Mouse (Mus musculus): ENCODE results near the gene Fam47e. TPM values are rescaled to one million over a fixed set of nuclear protein-coding genes. Genes with fewer than 3 reads are reported as not detected.
A peak's percentile ranks its signal among the peaks of the same experiment; 100 is the strongest.
"Not testable (repeated sequence)": the region's sequence is repeated elsewhere in the genome, so short reads cannot be mapped to it uniquely, and the experiment has no call there.

The Fam47e gene
- under 1 TPM in 1 of 2 experiments, not detected in 1; 0.28 TPM for total RNA-seq (2021)
- long read RNA-seq, experiment 1, partial matches to known transcripts: 0 of 1 reads
- long read RNA-seq, experiment 1, other reads (novel, unspliced or antisense): 0 of 1 reads
- long read RNA-seq, experiment 2: 0 reads

- peak; percentile 55 to 77 for DNase-seq (ENCODE audit: low spot score in 2 of 2)
Measured at GRCm38 (mm10) chr5:92554891-92555511, at the start of gene Fam47e. Fam47e (plus strand) TSS chr5:92555069.

GRCm38 (mm10) chr5:92505402-92505865 is 49.4 kb upstream of the Fam47e start:
- peak; percentile 95 to 98 for DNase-seq (ENCODE audit: low spot score in 2 of 2)

GRCm38 (mm10) chr5:92506301-92506729 is 48.6 kb upstream of the Fam47e start:
- DNase-seq (ENCODE audit: low spot score in 2 of 2): peak in 1 of 2 experiments; percentile 37

- no peak for DNase-seq (ENCODE audit: low spot score in 2 of 2)
Measured at GRCm38 (mm10) chr5:92506733-92507132, 48.1 kb upstream of the Fam47e start, which contains the start of gene Scarb2. Scarb2 (minus strand) TSS chr5:92506833.

GRCm38 (mm10) chr5:92508853-92509252 is 46.0 kb upstream of the Fam47e start:
- DNase-seq (ENCODE audit: low spot score in 2 of 2): no peak

GRCm38 (mm10) chr5:92511256-92511655 is 43.6 kb upstream of the Fam47e start:
- no peak for DNase-seq (ENCODE audit: low spot score in 2 of 2)

- DNase-seq (ENCODE audit: low spot score in 2 of 2): no peak
Measured at GRCm38 (mm10) chr5:92512066-92512465, 42.8 kb upstream of the Fam47e start.

- not testable (repeated sequence) for DNase-seq (ENCODE audit: low spot score in 2 of 2)
Measured at GRCm38 (mm10) chr5:92521131-92521530, 33.7 kb upstream of the Fam47e start.

- DNase-seq (ENCODE audit: low spot score in 2 of 2): no peak
Measured at GRCm38 (mm10) chr5:92524821-92525258, 30.0 kb upstream of the Fam47e start.

GRCm38 (mm10) chr5:92539698-92540097 is 15.2 kb upstream of the Fam47e start:
- DNase-seq (ENCODE audit: low spot score in 2 of 2): no peak

GRCm38 (mm10) chr5:92552611-92553010 is 2.3 kb upstream of the Fam47e start:
- no peak for DNase-seq (ENCODE audit: low spot score in 2 of 2)

- DNase-seq (ENCODE audit: low spot score in 2 of 2): no peak
Measured at GRCm38 (mm10) chr5:92553939-92554338, 930 bp upstream of the Fam47e start.

- DNase-seq (ENCODE audit: low spot score in 2 of 2): no peak
Measured at GRCm38 (mm10) chr5:92554443-92554842, 426 bp upstream of the Fam47e start.

- no peak for DNase-seq (ENCODE audit: low spot score in 2 of 2)
Measured at GRCm38 (mm10) chr5:92555905-92556304, 1.0 kb downstream of the Fam47e start.

- no peak for DNase-seq (ENCODE audit: low spot score in 2 of 2)
Measured at GRCm38 (mm10) chr5:92557508-92557907, 2.6 kb downstream of the Fam47e start.

- DNase-seq (ENCODE audit: low spot score in 2 of 2): no peak
Measured at GRCm38 (mm10) chr5:92560201-92560600, 5.3 kb downstream of the Fam47e start.

- peak; percentile 20 to 58 for DNase-seq (ENCODE audit: low spot score in 2 of 2)
Measured at GRCm38 (mm10) chr5:92562002-92562401, 7.1 kb downstream of the Fam47e start.

- DNase-seq (ENCODE audit: low spot score in 2 of 2): no peak
Measured at GRCm38 (mm10) chr5:92571232-92571631, 16.4 kb downstream of the Fam47e start.

GRCm38 (mm10) chr5:92579559-92579958 is 24.7 kb downstream of the Fam47e start:
- DNase-seq (ENCODE audit: low spot score in 2 of 2): no peak

GRCm38 (mm10) chr5:92585932-92586331 is 31.1 kb downstream of the Fam47e start:
- DNase-seq (ENCODE audit: low spot score in 2 of 2): no peak

- no peak for DNase-seq (ENCODE audit: low spot score in 2 of 2)
Measured at GRCm38 (mm10) chr5:92595026-92595425, 40.2 kb downstream of the Fam47e start.

GRCm38 (mm10) chr5:92596865-92597264 is 42.0 kb downstream of the Fam47e start:
- no peak for DNase-seq (ENCODE audit: low spot score in 2 of 2)

GRCm38 (mm10) chr5:92599030-92599429 is 44.2 kb downstream of the Fam47e start:
- peak; percentile 20 to 50 for DNase-seq (ENCODE audit: low spot score in 2 of 2)
